Mouse (Mus musculus) kidney, adult 18-20 months (tissue): ENCODE results near the gene Cdkn1b.
A peak's percentile ranks its signal among the peaks of the same experiment; 100 is the strongest.

Experiments used
- DNase-seq: peaks from one replicate; pipeline ENCODE4 v3.0.0; 2021

Cdkn1b gene

DNA sequence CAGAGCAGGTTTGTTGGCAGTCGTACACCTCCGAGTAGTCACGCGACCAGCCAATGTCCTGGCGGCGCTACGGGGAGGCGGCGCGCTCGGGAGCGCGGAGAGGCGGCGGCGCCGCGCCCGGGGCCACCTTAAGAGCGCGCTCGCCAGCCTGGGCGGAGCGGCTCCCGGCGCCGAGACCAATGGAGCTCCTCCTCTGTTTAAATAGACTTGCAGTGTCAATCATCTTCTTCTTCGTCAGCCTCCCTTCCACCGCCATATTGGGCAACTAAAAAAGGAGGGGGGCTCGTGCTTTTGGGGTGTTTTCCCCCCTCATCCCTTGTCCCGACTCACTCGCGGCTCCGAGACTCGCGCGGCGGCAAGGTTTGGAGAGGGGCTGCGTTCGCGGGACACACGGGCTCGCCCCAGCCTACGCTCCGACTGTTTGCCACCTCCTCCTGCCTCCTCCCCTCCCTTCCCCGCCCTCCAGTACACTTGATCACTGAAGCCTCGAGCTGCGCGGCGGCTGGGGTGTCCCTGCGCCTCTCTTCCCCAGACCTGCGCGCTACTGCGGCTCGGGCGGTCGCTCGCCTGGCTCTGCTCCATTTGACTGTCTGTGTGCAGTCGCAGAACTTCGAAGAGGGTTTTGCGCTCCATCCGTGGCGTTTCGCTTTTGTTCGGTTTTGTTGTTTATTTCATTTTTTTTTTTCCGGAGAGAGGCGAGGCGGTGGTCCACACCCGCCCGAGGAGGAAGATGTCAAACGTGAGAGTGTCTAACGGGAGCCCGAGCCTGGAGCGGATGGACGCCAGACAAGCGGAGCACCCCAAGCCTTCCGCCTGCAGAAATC is at the start of gene Cdkn1b:
Gene Cdkn1b, plus strand, starts transcription at position 212 of the 824 bp plus-strand sequence.
- DNase-seq, result peak; percentile 94

DNA sequence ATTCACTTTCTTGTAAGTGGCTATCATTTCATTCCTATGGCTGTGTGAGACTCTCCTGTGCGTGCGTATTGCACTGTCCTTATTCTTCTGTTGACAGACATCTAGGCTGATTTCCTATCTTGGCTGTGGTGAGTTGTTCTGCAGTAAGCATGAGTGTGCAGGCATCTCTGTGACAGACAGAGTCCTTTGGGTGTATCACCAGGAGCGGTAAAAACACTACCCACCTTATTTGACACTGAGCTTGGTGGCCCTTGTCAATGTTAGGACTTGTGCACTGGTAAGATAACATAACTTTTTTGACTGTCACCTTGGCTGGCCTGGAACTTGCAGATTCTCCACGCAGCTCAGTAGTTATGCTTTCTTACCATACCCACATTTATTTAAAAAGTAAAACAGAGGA is 49.3 kb upstream of the Cdkn1b start:
- no peak for DNase-seq

DNA sequence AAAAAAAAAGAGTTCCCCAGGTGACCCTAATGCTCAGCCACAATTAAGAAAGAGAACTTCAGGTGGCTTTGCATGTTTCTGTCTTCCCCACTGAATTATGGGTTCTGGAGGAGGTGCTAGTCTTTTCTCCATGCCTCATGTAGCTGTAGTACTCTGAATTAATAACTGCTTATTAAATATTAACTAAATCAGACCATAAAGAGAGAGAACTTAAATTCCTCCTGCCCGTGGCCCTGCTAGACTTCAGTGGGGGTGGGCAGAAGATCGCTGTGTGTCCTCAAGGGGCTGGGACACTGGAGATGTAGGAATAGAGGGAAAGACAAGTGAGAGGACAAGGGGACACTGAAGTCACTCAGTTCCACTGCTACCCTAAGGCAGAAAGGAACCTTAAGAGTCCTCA is 48.0 kb upstream of the Cdkn1b start:
- peak; percentile 45 for DNase-seq

DNA sequence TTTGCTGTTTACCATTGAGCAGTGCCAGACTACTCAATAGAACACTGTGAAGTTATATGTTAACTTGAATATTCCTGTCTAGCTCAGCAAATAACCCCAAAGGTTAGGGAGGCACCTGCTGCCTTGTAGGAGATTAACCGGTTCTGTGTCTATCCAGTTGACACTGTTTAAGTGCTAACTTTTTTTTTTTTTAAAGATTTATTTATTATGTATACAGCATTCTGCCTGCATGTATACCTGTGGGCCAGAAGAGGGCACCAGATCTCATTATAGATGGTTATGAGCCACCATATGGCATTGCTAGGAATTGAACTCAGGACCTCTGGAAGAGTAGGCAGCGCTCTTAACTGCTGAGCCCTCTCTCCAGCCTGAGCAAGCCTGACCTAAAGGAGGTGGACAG is 47.2 kb upstream of the Cdkn1b start:
- DNase-seq, result no peak

DNA sequence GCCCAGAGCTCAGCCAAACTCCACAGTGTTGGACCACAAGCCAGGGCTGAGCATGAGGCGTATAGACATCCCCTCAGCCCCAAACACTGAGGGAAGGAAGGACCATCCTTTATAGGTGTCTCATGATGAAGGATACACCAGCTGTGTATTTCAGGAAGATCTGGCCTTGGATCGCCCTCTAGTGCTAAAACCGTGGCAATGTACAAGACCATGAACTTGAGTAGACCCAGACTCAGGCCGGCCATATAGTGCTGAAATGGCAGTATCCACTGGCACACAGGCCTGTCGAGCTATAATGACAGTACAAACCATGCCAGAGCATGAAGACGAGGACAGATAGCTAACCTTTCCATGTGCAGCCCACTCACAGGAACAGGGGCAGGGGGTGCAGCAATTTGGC is 43.4 kb upstream of the Cdkn1b start:
- DNase-seq, result peak; percentile 53

DNA sequence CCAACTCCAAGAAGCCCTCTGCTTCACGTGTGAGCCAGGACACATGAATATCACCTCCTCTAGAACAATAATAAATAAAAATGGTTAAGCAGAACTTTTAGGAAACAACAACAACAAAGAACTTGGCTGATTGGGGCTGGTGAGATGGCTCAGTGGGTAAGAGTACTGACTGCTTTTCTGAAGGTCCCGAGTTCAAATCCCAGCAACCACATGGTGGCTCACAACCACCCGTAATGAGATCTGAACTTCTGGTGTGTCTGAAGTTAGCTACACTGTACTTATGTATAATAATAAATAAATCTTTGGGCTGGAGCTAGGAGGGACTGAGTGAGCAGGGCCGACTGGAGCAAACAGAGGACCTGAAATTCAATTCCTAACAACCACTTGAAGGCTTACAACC is 42.9 kb upstream of the Cdkn1b start:
- no peak for DNase-seq

DNA sequence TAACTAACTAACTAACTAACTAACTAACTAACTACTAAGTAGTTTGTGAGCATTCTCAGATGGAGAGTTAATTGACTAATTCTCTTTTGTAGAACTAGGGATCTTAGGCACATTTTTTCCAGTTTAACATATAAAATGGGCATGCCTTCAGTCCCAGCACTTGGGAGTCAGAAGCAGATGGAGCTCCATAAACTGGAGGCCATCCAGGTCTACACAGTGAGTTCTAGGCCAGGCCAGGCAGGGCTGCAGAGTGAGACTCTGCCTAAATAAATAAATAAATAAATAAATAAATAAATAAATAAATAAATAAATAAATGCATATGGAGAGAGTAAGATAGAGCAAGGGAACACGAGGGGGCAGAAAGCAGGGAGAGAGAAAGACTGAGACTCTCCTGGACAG is 42.3 kb upstream of the Cdkn1b start:
- DNase-seq, result no peak

DNA sequence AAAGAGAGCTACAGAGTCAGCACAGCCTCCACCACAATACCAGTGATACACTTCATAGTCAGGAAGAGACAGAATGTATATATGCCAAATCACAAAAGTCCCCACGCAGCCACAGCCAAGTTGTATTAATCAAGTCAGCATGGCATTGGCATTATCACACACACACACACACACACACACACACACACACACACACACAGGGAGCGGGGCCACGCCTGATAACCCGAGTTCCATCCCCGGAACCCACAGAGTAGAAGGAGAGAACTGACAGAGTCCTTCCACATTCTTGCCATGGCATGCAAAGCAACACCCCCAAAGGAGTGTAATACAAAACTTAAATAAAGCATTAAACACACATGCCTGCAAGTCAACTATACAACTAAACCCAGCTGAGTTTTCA is 40.6 kb upstream of the Cdkn1b start:
- no peak for DNase-seq

DNA sequence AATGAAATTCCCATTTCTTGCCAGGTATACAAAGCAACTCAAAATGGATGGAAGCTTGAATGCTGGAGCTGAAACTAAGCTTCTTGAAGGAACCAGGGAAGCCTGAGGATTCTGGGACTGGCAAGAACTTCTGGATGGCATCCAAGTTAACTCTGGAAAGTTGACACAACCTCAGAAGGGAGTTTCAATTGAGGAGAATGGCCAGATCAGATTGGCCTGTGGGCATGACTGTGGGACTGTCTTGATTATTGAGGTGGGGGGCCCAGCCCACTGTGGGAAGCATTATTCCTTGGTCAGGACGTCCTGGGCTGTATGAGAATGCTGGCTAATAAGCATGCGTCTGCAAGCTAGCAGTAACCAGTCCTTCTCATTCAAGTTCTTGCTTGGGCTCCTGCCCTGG is 40.2 kb upstream of the Cdkn1b start:
- DNase-seq, result no peak

DNA sequence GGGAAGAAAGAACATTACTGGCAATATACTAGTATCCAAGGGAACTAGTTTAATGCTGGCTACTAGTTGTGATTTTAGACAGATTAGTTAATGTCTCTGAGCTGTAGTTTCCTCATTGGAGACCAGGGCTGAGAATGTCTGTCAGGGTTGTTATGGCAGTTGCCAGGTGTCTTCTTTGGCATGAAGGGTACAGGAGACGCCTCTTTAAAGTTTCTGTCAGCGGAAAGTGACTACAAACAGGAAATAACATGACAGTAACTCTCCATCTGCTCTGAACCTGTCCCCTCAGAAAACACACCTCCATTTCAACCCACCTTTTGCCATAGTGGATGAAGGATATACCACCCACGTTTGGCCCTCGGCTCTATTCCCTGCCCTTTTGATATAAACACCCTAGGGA is 36.5 kb upstream of the Cdkn1b start:
- DNase-seq, result no peak

DNA sequence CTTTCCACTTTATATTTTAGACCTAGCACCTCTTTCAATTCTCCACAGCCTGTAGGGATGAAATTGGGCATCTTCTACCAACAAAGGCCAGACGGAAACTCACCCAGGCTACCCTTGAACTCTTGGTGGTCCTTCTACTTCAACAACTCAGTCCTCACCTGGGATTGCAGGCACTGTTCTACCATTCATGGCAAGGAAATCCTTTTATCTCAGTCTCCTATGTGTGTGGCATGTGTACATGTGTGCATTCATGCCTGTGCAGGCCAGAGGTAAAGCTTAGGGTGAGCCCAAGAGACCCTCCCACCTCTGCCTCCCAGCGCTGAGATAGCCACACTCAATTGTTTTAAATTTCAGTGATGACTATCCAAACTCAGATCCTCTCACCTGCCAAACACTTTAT is 34.7 kb upstream of the Cdkn1b start:
- DNase-seq, result no peak

DNA sequence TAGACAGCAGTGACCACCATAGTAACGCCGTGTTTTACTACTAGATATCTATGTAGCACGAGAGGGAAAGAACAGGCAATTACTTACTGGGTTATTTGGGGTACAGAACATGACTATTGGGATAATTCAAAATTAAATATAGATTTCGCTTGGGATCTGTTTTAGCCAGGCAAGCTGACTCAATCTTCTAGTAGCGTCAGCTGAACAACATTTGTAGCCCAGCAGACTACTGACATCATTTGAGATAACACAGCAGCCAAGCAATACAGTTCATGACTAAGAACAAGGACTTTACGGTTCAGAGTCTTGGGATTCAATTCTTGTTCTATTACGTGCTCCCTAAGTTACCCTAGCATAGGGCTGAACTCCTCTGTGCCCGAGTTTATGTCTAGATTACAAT is 33.7 kb upstream of the Cdkn1b start:
- no peak for DNase-seq

DNA sequence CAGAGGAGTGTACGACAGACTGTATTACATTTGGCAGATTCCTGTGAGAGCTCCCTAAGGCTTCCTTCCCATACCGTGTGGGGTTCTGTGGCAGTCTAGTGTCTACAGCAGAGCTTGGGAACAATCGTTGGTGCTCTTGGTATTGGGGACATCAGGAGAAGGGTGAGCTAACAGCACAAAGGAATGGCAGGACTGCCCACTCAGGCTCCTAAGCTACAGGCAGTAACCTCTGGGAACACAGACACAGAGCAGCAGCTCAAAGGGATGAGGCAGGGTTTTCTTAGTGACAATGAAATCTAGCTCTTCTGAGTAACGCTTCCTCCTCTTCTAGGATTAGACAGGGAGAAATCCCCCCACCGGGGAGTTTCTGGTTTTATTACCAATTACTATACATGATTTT is 33.2 kb upstream of the Cdkn1b start:
- DNase-seq, result no peak

DNA sequence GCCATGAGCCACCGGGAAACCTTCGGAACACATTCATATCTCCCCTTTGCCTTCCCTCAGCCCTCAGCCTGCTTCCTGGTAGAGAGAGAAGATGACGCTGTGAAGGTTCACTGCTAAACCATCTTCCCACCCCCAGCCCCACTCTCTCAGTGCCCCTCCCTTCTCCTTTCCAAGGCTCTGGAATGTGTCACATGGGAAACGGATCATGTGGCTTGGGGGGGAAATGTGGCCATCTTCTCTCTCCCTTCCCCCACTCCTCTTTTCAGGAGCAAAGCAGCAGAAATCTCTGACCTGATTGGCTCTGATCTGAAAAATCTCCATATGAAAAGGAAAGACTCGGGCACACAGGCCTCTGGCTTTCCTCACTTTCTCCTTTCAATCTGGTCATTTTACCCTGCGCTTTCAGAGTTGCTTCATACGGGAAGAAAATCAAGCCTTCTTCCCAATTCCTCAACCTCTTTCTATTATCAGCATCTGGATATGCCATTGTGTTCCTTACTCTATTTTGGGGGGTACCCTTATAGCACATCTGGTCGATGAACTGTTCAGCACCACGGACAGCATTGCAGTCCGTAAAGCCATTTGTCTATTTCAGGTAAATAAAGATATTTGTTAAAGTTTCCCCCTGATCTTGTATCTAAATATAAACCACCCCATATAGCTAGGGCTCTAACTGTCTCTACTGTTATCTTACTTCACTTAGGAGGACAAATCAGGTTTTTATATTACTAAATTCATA is 32.3 kb upstream of the Cdkn1b start:
- DNase-seq, result no peak

DNA sequence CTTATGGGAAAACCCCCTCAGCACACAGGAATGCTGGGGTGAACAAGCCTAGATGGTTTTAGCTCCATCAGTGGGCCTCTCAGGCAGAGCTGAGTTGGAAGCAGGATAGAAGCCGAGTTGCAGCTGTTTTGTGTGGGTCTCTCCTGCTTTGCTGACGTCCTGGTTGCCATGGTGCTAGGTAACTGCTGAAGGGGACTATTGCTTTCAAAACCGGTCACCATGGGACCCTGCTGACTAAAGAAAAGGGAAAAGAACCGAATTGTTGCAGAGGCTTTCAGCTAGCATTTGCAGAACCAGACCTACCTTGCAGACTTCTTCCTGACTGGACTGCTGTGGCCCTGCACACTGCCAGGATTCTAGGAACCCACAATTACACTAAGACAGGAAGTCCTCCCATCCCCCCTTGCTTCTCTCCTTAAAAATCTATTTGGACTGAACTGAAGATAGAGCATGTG is 31.6 kb upstream of the Cdkn1b start:
- DNase-seq, result no peak

DNA sequence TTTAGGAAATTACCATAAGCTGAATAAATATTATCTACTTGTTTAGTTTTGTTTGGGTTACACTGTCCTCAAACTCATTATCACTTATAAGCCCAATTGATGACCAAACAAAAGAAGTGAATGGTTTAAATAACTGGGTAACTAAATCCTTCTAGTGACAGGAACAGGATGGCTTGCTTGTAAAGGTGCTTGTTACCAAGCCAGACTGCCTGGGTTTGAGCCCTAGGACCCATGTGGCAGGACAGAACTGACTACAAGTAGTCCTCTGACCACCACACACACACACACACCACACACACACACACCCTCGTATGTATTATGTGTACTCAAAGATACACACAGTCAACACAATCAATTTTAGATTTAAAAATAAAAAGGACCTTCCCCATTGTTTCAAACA is 30.4 kb upstream of the Cdkn1b start:
- no peak for DNase-seq

DNA sequence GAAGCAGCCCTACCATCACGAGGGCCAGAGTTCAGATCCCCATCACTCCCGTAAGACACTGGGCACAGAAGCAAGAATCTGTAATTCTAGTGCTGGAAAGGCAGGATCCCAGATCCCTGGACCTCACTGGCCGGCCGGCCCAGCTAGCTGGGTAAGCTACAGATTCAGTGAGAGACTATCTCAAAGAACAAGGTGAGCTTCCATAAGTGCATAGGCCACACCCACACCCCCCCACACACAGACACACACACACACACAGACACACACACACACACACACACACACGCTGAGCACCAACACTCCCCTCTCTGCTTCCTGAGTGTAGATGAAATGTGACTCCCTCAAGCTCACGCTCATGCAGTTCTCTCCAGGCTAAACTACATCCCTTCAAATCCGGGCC is 29.8 kb upstream of the Cdkn1b start:
- DNase-seq, result no peak

DNA sequence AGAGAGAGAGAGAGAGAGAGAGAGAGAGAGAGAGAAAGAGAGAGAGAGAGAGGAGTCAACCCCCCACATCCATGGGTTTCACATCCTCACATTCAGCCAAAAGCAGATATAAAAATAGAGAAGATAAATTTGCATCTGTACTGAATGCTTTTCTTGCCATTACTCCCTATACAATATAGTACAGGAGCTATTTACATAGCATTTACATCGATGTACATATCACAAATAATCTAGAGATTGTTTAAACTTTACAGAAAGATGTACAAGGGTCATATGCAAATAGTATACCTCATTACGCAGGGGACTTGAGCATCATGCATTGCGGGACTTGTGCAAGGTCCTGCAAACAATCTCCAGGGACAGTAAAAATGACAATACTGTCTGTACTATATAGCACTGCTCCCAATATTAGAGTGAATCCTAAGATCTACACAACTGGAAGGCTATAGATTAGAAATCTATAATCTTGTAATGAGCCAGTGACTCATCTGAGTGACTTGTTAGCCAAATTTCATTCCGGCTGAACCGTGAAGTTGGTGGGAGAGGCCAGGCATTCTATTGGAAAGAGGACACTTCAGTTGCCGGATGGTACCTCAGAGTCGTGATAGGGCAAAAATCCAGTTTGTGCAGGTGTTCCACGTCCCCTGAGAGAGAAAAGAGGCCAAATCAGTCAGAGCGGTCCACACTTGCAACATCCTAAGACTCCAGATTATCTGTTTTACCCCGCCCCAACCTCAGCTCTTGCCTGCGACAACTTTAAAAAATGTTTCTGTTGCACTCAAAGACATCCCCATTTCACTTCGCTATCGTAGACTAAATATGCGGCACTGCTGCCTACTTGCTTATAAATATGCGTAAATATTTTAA is 23.4 kb upstream of the Cdkn1b start:
- DNase-seq, result no peak

DNA sequence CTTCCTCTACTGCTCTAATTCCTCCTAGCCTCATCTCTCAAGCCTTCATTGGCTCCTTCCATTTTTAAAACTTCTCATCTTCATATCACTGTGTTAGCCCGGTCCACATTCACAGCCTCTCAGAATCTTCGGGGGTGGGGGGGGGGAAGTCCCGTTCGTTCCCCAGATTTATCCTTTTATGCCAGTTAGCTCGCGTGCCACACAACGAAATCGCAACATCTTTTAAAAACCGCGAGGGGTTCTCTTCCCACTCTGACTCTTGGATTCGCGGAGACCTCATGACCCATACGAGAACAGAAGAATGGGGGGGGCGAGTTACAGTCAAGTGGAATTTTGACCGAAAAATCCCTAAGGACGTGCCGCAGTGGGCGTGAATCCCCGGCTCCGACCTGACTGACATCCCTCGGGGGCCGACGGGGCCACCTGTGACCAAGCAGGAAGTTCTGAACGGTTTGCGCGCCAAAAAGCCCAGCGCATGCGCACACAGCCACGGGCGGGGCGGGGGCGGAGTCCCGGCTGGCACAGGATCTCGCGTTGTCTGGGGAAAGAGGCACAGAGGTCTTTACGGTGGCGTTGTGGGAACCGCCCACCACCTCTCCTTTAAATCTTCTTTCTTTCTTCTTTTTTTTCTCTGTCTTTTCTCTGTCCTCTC is 22.6 kb upstream of the Cdkn1b start:
- DNase-seq, result peak; percentile 98

DNA sequence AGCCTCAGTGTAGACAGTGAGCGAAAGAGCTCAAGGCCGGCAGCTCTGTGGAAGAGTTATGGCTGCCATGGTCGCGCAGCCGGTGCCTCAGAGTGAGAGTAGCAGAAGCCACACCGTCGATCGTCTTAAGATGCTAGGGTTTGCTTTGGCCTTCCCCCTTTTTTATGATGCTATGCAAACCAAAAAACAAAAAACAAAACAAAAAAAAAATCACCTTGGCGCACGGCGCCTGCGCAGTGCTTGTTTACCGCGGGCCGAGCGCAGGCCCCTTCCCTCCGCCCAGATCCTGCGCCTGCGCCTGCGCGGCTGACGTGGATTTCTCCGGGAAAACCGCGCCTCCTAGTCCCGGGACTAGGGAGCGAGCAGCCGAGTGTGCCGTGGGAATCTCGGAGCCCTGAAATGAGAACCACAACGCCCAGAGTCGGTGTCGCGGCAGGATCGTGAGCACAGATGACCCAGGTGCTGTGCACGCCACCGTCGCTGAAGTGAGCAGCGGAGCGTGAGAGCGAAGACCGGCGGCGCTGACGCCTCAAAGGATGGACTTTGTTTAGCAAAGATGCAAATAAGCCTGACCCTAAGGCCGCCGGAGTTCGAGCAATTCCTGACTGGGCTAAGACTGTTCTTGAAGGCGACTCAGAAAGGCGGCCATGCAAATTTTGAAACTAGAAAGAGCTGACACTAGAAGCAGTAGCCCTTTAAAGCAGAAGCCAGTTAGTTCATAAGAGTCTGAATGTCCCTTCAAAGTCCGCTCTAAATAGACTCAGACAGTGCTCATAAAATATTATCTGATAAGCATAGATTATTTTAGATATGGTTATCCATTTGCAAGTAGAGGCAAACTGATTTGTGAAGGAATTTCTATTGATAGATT is 21.9 kb upstream of the Cdkn1b start, which contains the start of gene Gpr19:
Gene Gpr19, minus strand, starts transcription at position 484 of the 871 bp plus-strand sequence.
- peak; percentile 92 for DNase-seq

DNA sequence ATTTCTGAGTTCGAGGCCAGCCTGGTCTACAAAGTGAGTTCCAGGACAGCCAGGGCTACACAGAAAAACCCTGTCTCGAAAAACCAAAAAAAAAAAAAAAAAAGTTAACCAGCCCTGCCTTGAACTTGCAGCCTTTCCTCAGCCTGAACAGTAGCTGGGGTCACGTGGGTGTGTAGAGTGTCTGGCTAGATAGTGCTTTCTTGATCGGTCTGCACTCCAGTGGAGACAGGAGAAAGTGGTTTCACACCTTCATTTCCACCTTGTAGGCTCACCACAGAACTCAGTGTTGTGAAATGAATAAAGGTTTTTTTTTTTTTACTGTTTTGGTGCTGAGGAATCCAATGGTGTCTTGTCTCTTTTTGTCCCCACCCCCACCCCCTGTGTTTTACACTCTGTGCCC is 16.8 kb upstream of the Cdkn1b start:
- DNase-seq, result no peak
